Mouse (Mus musculus) hindbrain, embryonic 11.5 days (tissue): ENCODE measurements around the gene 1700016H13Rik. TPM values are rescaled to one million over a fixed set of nuclear protein-coding genes. Genes with fewer than 3 reads are reported as not detected.

Source experiments
- ATAC-seq: fragments of 200-750 bp; cut with Nextera tagmentation; 2 replicates; pipeline ENCODE4 v1.8.0; 2017; ENCODE audit warnings: mild to moderate bottlenecking, moderate TSS enrichment, moderate library complexity; ENCODE audit not compliant: low FRiP score
- DNase-seq: peaks from one replicate; pipeline ENCODE4 v3.0.0-alpha.2; 2015; ENCODE audit warnings: low spot score
- H3K27ac ChIP-seq: fragments of 300-500 bp; sonication (generic); 2 replicates; pipeline ENCODE4 v1.5.1; 2014; ENCODE audit warnings: mild to moderate bottlenecking, low read depth, low read length
- H3K27me3 ChIP-seq: fragments of 300-500 bp; sonication (generic); 2 replicates; pipeline ENCODE4 v1.6.1; 2014; ENCODE audit warnings: mild to moderate bottlenecking, low read length, moderate library complexity, mixed read lengths; ENCODE audit not compliant: control insufficient read depth, insufficient read depth
- H3K36me3 ChIP-seq: fragments of 300-500 bp; sonication (generic); 2 replicates; pipeline ENCODE4 v1.6.1; 2014; ENCODE audit warnings: mild to moderate bottlenecking, low read length, moderate library complexity, mixed read lengths; ENCODE audit not compliant: control insufficient read depth, insufficient read depth
- H3K4me1 ChIP-seq: fragments of 300-500 bp; sonication (generic); replicated peaks from 2 replicates; pipeline ENCODE4 v1.6.1; 2014; ENCODE audit warnings: low read length, mixed read lengths; ENCODE audit not compliant: control insufficient read depth, insufficient read depth
- H3K4me2 ChIP-seq: fragments of 300-500 bp; sonication (generic); replicated peaks from 2 replicates; pipeline ENCODE4 v1.6.1; 2014; ENCODE audit warnings: mild to moderate bottlenecking, low read depth, low read length
- H3K4me3 ChIP-seq: fragments of 300-500 bp; sonication (generic); 2 replicates; pipeline ENCODE4 v1.5.1; 2014; ENCODE audit warnings: low read depth, low read length
- H3K9ac ChIP-seq: fragments of 300-500 bp; sonication (generic); 2 replicates; pipeline ENCODE4 v1.6.1; 2014; ENCODE audit warnings: low read depth, low read length
- H3K9me3 ChIP-seq: fragments of 300-500 bp; sonication (generic); 2 replicates; pipeline ENCODE4 v1.6.1; 2016; ENCODE audit warnings: low read length; ENCODE audit not compliant: control insufficient read depth
- WGBS: fragments of 180-500 bp; shearing (Covaris S2); extraction: QIAGEN DNeasy Blood & Tissue Kit; methylation state at CpG from one replicate; pipeline ENCODE4 v1.1.7; 2014; 5-methylcytosine and 5-hydroxymethylcytosine counted together
- polyA plus RNA-seq: library from polyadenylated mRNA; unstranded; fragments of >200 nt; fragmentation: Nextera tagmentation; extraction: Ambion mirVana; gene quantifications from 2 replicates; pipeline ENCODE4 v1.2.1, GENCODE M21; 2014

Gene 1700016H13Rik
- polyA plus RNA-seq, 1 experiment from 2014 or later = not detected

GRCm38 (mm10) chr5:103659571-103659970, 3.8 kb upstream of the 1700016H13Rik start:
- Histone ChIP-seq H3K27me3 (no peaks in the 10 kb centered on the region), H3K9ac (no peak overlapping the region), H3K36me3 (no peaks in the 10 kb centered on the region), H3K4me1 (no peaks in the 10 kb centered on the region), H3K9me3 (no peaks in the 10 kb centered on the region), H3K27ac (no peak overlapping the region), H3K4me2 (no peak overlapping the region), H3K4me3 (no peak overlapping the region)
- ATAC-seq = no peak
- DNase-seq = peak; percentile 74
- 50% methylated on average over 3 of the region's 3 CpGs for WGBS

GRCm38 (mm10) chr5:103658921-103659320, 3.1 kb upstream of the 1700016H13Rik start:
- H3K4me2 ChIP-seq = no peak overlapping the region
- no peaks in the 10 kb centered on the region for H3K27me3 ChIP-seq
- ATAC-seq = no peak
- H3K9ac ChIP-seq = no peak overlapping the region
- no peaks in the 10 kb centered on the region for H3K9me3 ChIP-seq
- no peaks in the 10 kb centered on the region for H3K36me3 ChIP-seq
- no peak overlapping the region for H3K4me3 ChIP-seq
- 75% methylated on average over 5 of the region's 5 CpGs for WGBS
- no peaks in the 10 kb centered on the region for H3K4me1 ChIP-seq
- DNase-seq = peak; percentile 30
- H3K27ac ChIP-seq = no peak overlapping the region

GRCm38 (mm10) chr5:103654780-103655179, 1.0 kb downstream of the 1700016H13Rik start:
- 0 out of 2 replicates have a peak overlapping the region, but pooled peaks have one; percentile 95 for H3K4me2 ChIP-seq
- no peaks in the 10 kb centered on the region for H3K36me3 ChIP-seq
- no peaks in the 10 kb centered on the region for H3K9me3 ChIP-seq
- ATAC-seq (no peak), DNase-seq (peak; percentile 12)
- no peak overlapping the region for H3K9ac ChIP-seq
- H3K4me3 ChIP-seq = no peak overlapping the region
- H3K27ac ChIP-seq = no peak overlapping the region
- no peaks in the 10 kb centered on the region for H3K4me1 ChIP-seq
- WGBS = 74% methylated on average over 4 of the region's 4 CpGs
- no peaks in the 10 kb centered on the region for H3K27me3 ChIP-seq

GRCm38 (mm10) chr5:103654225-103654624, 1.6 kb downstream of the 1700016H13Rik start:
- DNase-seq = peak; percentile 75
- H3K9me3 ChIP-seq = no peaks in the 10 kb centered on the region
- no peak overlapping the region for H3K27ac ChIP-seq
- no peaks in the 10 kb centered on the region for H3K4me1 ChIP-seq
- no peaks in the 10 kb centered on the region for H3K36me3 ChIP-seq
- no peak for ATAC-seq
- 25% methylated on average over 6 of the region's 6 CpGs for WGBS
- no peak overlapping the region for H3K9ac ChIP-seq
- H3K27me3 ChIP-seq = no peaks in the 10 kb centered on the region
- no peak overlapping the region for H3K4me2 ChIP-seq
- H3K4me3 ChIP-seq = no peak overlapping the region

DNA sequence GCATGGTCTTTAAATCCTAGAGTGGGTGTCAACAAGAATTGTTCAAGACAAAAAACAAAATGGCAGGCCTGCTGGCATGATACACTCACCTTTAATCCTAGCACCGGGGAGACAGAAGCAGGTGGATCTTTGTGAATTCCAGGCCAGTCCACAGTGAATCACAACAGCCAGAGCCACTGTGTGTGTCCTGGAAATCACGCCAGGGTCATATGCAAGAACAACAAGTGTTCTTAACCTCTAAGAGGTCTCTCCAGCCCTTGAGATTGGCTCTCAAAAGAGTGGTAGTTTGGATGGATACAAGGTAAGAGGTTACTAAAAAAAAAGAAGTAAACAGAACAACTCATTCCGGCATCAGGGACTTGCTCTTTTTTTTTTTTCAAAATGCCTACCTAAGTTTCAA, 8.5 kb downstream of the 1700016H13Rik start:
- ATAC-seq = no peak
- Histone ChIP-seq H3K27me3 (no peaks in the 10 kb centered on the region), H3K4me2 (no peak overlapping the region), H3K27ac (no peak overlapping the region), H3K4me3 (no peak overlapping the region), H3K36me3 (no peaks in the 10 kb centered on the region), H3K9me3 (no peaks in the 10 kb centered on the region), H3K4me1 (no peaks in the 10 kb centered on the region), H3K9ac (no peak overlapping the region)
- DNase-seq = no peak
- 85% methylated on average over 3 of the region's 3 CpGs for WGBS

GRCm38 (mm10) chr5:103644167-103644566, 11.6 kb downstream of the 1700016H13Rik start:
- WGBS = 89% methylated on average over 1 of the region's 1 CpGs
- Histone ChIP-seq H3K4me3 (no peak overlapping the region), H3K4me2 (no peak overlapping the region), H3K9me3 (no peaks in the 10 kb centered on the region), H3K36me3 (no peaks in the 10 kb centered on the region), H3K9ac (no peak overlapping the region), H3K4me1 (no peaks in the 10 kb centered on the region), H3K27me3 (no peaks in the 10 kb centered on the region), H3K27ac (no peak overlapping the region)
- ATAC-seq = no peak
- DNase-seq = no peak

DNA sequence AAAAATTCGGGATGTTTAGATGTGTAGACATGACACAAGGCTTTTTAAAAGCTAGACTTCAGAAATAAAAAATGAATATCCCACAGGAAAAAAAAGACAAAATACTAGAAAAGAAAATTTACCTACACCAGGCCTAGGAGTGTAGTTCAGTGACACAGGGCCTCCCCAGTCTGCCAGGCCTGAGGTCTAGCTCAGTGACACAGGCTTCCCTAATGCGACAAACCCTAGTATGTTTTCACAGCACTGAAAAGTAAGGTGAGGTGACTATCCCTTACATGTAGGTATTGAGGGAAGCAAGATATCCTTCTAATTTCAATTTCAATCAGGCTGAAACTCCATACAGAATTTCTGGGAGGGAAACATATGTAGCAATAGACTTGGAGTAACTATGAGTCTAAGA, 18.6 kb downstream of the 1700016H13Rik start:
- Histone ChIP-seq H3K36me3 (no peaks in the 10 kb centered on the region), H3K9ac (no peak overlapping the region), H3K4me2 (no peak overlapping the region), H3K9me3 (no peaks in the 10 kb centered on the region), H3K27ac (no peak overlapping the region), H3K4me1 (no peaks in the 10 kb centered on the region), H3K27me3 (no peaks in the 10 kb centered on the region), H3K4me3 (no peak overlapping the region)
- 88% methylated on average over 2 of the region's 2 CpGs for WGBS
- no peak for ATAC-seq
- DNase-seq = no peak

- ATAC-seq (no peak), DNase-seq (no peak)
- WGBS = 84% methylated on average over 9 of the region's 9 CpGs
- Histone ChIP-seq H3K36me3 (no peaks in the 10 kb centered on the region), H3K9me3 (no peaks in the 10 kb centered on the region), H3K27me3 (no peaks in the 10 kb centered on the region), H3K9ac (no peak overlapping the region), H3K4me2 (no peak overlapping the region), H3K27ac (no peak overlapping the region), H3K4me3 (no peak overlapping the region), H3K4me1 (no peaks in the 10 kb centered on the region)
Measured at GRCm38 (mm10) chr5:103629854-103630580, 25.8 kb downstream of the 1700016H13Rik start.

DNA sequence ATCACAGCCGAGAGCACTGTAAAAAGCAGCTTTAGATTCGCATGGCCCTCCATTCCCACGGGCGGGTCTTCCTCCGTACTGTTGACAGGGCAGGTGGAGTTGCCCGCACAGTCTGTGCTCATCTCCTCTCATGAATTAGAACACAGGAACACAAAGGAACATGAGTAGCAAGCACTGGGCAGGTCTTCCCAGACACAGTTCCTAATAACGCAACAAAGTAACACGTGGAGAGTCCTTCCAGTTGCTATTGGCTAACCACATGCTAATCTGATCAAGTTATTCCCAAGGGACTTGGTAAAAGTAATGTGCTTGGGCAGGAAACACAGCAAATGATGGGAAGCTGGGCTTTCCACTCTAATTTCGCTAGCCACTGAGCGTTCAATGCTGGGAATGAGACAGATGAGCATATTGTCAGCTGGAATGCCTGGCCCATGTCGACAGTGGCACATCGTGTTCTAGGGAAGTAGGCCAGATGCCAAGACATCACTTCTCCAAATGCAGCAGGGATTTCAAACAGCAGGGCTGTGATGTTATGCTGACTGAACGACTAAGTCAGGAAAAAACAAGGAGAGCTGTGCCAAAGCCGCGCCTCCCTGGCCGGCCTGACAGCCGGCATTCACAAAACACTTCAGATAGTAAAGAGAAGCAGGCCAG, 26.6 kb downstream of the 1700016H13Rik start, which contains the start of gene Slc10a6:
Slc10a6 (minus strand) TSS at position 293 of the 654 bp plus-strand sequence.
- H3K9me3 ChIP-seq = no peaks in the 10 kb centered on the region
- DNase-seq = peak; percentile 9

More for the DNA sequence above, 26.6 kb downstream of the 1700016H13Rik start, which contains the start of gene Slc10a6:
- Histone ChIP-seq H3K9ac (no peak within 1 kb of the TSS), H3K4me1 (no peaks in the 10 kb centered on the region), H3K4me3 (no peak within 1 kb of the TSS), H3K27ac (no peak within 1 kb of the TSS), H3K36me3 (no peaks in the 10 kb centered on the region), H3K27me3 (no peaks in the 10 kb centered on the region), H3K4me2 (no peak within 1 kb of the TSS)
- no peak for ATAC-seq
- WGBS = 77% methylated on average over 17 of the region's 17 CpGs
